Mouse (Mus musculus) kidney, embryonic 16.5 days (tissue): ENCODE data around the gene Cdc42ep4. TPM values are rescaled to one million over a fixed set of nuclear protein-coding genes. Genes with fewer than 3 reads are reported as not detected.

ENCODE experiments used
- ATAC-seq: fragments of 200-750 bp; cut with Nextera tagmentation; 2 replicates; pipeline ENCODE4 v1.8.0; 2017; ENCODE audit warnings: moderate TSS enrichment; ENCODE audit not compliant: low FRiP score, low TSS enrichment
- H3K27ac ChIP-seq: fragments of 300-500 bp; sonication (generic); 2 replicates; pipeline ENCODE4 v1.5.1; 2014; ENCODE audit warnings: low read length
- H3K27me3 ChIP-seq: fragments of 300-500 bp; sonication (generic); 2 replicates; pipeline ENCODE4 v1.6.1; 2014; ENCODE audit warnings: low read length, control low read depth, mixed read lengths; ENCODE audit not compliant: insufficient read depth
- H3K36me3 ChIP-seq: fragments of 300-500 bp; sonication (generic); 2 replicates; pipeline ENCODE4 v1.6.1; 2014; ENCODE audit warnings: low read length, control low read depth, mixed read lengths; ENCODE audit not compliant: insufficient read depth
- H3K4me1 ChIP-seq: fragments of 300-500 bp; sonication (generic); 2 replicates; pipeline ENCODE4 v1.6.1; 2014; ENCODE audit warnings: low read length, control low read depth, mixed read lengths; ENCODE audit not compliant: insufficient read depth
- H3K4me2 ChIP-seq: fragments of 300-500 bp; sonication (generic); replicated peaks from 2 replicates; pipeline ENCODE4 v1.6.1; 2014; ENCODE audit warnings: low read depth, low read length
- H3K4me3 ChIP-seq: fragments of 300-500 bp; sonication (generic); 2 replicates; pipeline ENCODE4 v1.5.1; 2014; ENCODE audit warnings: mild to moderate bottlenecking, low read length
- H3K9ac ChIP-seq: fragments of 300-500 bp; sonication (generic); replicated peaks from 2 replicates; pipeline ENCODE4 v1.6.1; 2014; ENCODE audit warnings: low read length
- H3K9me3 ChIP-seq: fragments of 300-500 bp; sonication (generic); 2 replicates; pipeline ENCODE4 v1.6.1; 2016; ENCODE audit warnings: low read length, control low read depth
- WGBS: fragments of 180-500 bp; shearing (Covaris S2); extraction: QIAGEN DNeasy Blood & Tissue Kit; methylation state at CpG from one replicate; pipeline ENCODE4 v1.1.7; 2014; 5-methylcytosine and 5-hydroxymethylcytosine counted together
- polyA plus RNA-seq: library from polyadenylated mRNA; unstranded; fragments of >200 nt; fragmentation: Nextera tagmentation; extraction: Ambion mirVana; gene quantifications from 2 replicates; pipeline ENCODE4 v1.2.1, GENCODE M21; 2015

Cdc42ep4 gene
- polyA plus RNA-seq, 1 experiment from 2014 or later: 73.9 TPM

DNA sequence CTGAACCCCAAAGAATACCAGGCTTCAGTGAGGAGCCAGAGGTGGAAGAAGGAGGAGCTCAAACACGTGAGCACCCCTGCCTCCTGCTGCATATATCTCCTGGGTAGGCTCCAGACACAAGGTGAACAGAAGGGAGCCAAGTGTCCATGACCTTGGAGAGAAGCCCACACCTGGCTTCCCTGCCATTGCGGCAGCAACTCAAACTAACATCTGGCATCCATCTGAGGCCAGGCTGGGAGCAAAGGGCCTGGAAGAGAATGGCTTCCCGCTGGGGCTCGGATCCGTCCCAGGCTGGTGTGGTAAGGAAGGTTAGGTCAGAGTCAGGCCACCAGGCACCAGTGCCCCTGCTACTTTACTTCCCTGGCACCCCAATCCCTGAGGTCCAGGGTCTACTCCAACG, 23.7 kb downstream of the Cdc42ep4 start:
- no peaks in the 10 kb centered on the region for H3K9me3 ChIP-seq
- ATAC-seq: no peak
- 47% methylated on average over 6 of the region's 6 CpGs for WGBS
- H3K9ac ChIP-seq: peak overlapping the region; percentile 35; the same call in 1 of the 2 replicates
- H3K4me1 ChIP-seq: peaks cover 77% of the 10 kb centered on the region
- H3K36me3 ChIP-seq: peaks cover 33% of the 10 kb centered on the region
- H3K27ac ChIP-seq: peak overlapping the region; percentile 74
- H3K27me3 ChIP-seq: no peaks in the 10 kb centered on the region
- H3K4me3 ChIP-seq: no peak overlapping the region
- no peak overlapping the region for H3K4me2 ChIP-seq

- WGBS: 53% methylated on average over 14 of the region's 14 CpGs
- Histone ChIP-seq H3K36me3 (peaks cover 33% of the 10 kb centered on the region), H3K9me3 (no peaks in the 10 kb centered on the region), H3K4me2 (no peak overlapping the region), H3K27me3 (no peaks in the 10 kb centered on the region), H3K4me3 (no peak overlapping the region), H3K4me1 (peaks cover 76% of the 10 kb centered on the region), H3K9ac (no peak overlapping the region; the same call in 1 of the 2 replicates), H3K27ac (peak overlapping the region; percentile 74)
- no peak for ATAC-seq
Observed at GRCm38 (mm10) chr11:113726994-113727888, 24.4 kb downstream of the Cdc42ep4 start.

DNA sequence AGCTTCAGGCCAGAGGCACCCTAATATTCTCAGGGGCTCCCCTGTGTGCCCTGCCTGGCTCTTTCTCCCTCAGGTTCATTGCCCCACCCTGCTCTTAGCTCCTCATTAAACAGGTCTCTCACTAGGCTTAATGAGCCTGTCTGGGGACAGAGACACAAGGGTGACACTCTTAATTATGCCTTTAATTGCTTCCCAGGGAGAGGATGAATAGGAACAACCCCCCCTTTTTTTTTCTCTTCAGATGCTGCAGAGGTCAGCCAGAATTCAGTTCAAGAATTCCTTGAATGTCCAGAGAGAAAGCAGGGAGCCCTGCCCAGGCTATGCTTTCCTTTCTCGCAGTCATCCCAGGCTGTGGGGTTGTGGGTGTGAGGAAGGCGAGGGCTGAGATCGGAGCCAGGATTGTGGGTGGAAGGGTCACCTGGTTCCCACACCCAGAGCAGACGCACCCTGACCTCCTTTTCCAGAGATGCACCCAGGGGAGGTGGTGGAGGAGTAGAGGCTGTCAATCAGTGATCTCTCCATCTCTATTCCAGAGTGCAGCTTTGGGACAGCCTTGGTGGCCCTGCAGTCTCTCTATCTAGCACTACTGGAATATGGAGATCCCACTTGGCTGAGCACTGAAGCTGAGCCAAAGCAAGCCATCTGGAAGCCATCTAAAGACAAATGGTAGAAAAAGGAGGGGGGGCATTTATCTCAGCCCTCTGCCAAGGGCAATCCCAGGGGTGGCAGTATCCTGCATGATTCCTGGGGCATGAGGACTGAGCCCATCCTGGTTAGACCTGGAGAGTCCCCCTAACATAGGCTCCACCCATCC, 26.2 kb downstream of the Cdc42ep4 start:
- H3K4me2 ChIP-seq: no peak overlapping the region
- H3K9ac ChIP-seq: no peak overlapping the region
- no peak overlapping the region for H3K4me3 ChIP-seq
- no peaks in the 10 kb centered on the region for H3K9me3 ChIP-seq
- 52% methylated on average over 4 of the region's 4 CpGs for WGBS
- H3K4me1 ChIP-seq: peaks cover 60% of the 10 kb centered on the region
- H3K27ac ChIP-seq: peak overlapping the region; percentile 76
- peak; percentile 47 for ATAC-seq
- peaks cover 33% of the 10 kb centered on the region for H3K36me3 ChIP-seq
- no peaks in the 10 kb centered on the region for H3K27me3 ChIP-seq

DNA sequence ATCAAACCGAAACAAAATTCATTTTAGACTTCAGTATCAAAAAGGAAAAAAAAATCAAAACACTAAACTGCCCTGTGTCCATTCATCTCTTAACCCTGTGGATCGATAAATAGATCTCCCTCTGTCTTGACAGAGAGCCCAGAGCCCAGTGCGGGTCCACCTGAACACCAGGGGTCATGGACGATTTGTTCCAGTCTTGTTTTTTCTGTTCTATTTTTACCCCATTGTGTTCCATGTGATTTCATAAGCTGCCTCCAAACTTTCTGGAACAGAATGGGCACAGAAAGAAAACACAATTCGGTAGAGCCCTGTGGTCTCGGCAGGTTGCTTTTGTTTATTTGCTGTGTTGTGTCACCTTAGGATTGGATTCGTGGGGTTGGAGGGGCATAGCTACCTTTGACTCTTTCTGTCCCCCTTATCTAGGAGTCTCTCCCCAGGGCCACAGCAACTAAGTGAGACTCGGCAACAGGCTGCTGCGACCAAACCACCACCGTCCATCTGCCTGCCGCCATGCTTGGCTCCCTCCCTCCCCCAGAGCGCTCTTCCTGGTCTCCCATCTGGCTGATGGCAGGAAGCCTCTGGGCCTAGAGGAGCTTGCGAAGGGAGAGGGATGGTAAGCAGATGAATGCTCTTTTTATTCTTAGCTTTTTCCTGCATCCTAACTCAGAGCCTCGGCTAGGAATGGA, 29.1 kb downstream of the Cdc42ep4 start:
- no peak overlapping the region for H3K4me2 ChIP-seq
- H3K4me1 ChIP-seq: peaks cover 31% of the 10 kb centered on the region
- no peak overlapping the region for H3K4me3 ChIP-seq
- H3K36me3 ChIP-seq: peaks cover 16% of the 10 kb centered on the region; the same call in 1 of the 2 replicates
- no peak for ATAC-seq
- no peaks in the 10 kb centered on the region for H3K9me3 ChIP-seq
- WGBS: 58% methylated on average over 14 of the region's 14 CpGs
- no peak overlapping the region for H3K27ac ChIP-seq
- H3K9ac ChIP-seq: no peak overlapping the region
- H3K27me3 ChIP-seq: no peaks in the 10 kb centered on the region

- Histone ChIP-seq H3K4me3 (no peak overlapping the region), H3K4me2 (no peak overlapping the region), H3K9ac (no peak overlapping the region), H3K27ac (no peak overlapping the region), H3K9me3 (no peaks in the 10 kb centered on the region), H3K4me1 (peaks cover 6% of the 10 kb centered on the region), H3K27me3 (no peaks in the 10 kb centered on the region), H3K36me3 (no peaks in the 10 kb centered on the region)
- ATAC-seq: no peak
- 35% methylated on average over 16 of the region's 16 CpGs for WGBS
Observed at GRCm38 (mm10) chr11:113717767-113718424, 33.8 kb downstream of the Cdc42ep4 start.

DNA sequence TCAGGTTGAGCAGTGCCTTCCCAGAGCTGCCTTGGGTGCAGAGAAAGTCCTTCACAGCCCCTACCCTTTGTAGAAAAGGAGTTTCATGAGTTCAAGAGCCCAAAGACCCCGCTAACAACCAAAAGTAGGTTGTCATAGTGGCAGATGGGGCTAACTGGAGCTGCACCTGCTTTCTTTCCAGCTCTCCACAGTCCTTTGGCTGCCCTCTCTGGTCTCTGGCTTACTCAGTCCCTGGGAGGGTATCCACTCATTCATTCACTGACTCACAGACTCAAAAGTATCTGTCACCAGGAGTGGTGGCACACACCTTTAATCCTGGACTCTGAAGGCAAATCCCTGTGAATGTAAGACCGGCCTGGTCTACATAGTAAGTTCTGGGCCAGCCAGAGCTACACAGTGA, 35.5 kb downstream of the Cdc42ep4 start:
- Histone ChIP-seq H3K4me3 (no peak overlapping the region), H3K9me3 (no peaks in the 10 kb centered on the region), H3K4me1 (no peaks in the 10 kb centered on the region), H3K36me3 (no peaks in the 10 kb centered on the region), H3K27ac (no peak overlapping the region), H3K9ac (no peak overlapping the region), H3K27me3 (no peaks in the 10 kb centered on the region), H3K4me2 (no peak overlapping the region)
- 96% methylated on average over 2 of the region's 2 CpGs for WGBS
- no peak for ATAC-seq

DNA sequence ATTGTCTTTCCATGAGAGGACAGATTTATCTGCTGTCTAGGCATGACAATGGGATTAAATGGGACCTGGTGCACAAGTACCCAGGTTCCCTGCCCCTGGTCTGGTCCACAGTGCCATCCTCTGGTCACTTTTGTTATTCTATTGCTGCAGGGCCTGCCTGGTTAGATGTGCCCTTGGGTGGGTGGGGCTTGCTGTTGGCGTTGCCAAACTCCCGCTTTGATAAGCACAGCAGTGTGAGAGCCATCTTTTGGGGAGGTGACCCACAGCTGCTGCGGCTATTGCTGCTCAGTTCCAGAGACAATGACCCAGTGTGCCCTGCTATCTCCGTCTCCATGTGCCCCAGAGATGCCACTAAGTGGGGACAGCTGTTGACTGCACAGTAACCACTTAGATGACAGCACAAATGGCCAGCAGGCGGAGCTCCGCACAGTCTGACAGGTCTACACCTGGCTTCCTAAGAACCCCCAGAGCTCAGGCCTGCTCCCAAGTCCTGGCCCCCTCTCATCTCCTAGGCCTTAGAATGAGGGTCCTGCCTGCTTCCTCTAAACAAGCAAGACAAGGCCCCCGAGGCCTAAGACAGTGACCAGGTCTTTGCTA, 36.5 kb downstream of the Cdc42ep4 start:
- no peak for ATAC-seq
- WGBS: 72% methylated on average over 7 of the region's 7 CpGs

GRCm38 (mm10) chr11:113711061-113711460, 40.6 kb downstream of the Cdc42ep4 start:
- H3K9ac ChIP-seq: no peak overlapping the region

More for the DNA sequence above, 36.5 kb downstream of the Cdc42ep4 start:
- H3K4me2 ChIP-seq: no peak overlapping the region
- H3K27ac ChIP-seq: no peak overlapping the region
- no peak overlapping the region for H3K9ac ChIP-seq
- H3K27me3 ChIP-seq: no peaks in the 10 kb centered on the region
- no peaks in the 10 kb centered on the region for H3K36me3 ChIP-seq
- peaks cover 9% of the 10 kb centered on the region for H3K4me1 ChIP-seq
- no peaks in the 10 kb centered on the region for H3K9me3 ChIP-seq
- no peak overlapping the region for H3K4me3 ChIP-seq

More at GRCm38 (mm10) chr11:113711061-113711460, 40.6 kb downstream of the Cdc42ep4 start:
- H3K4me1 ChIP-seq: peaks cover 26% of the 10 kb centered on the region
- no peak for ATAC-seq
- peaks cover 2% of the 10 kb centered on the region; the same call in 1 of the 2 replicates for H3K27me3 ChIP-seq
- H3K4me2 ChIP-seq: no peak overlapping the region
- 0 out of 2 replicates have a peak overlapping the region, but pooled peaks have one; percentile 87 for H3K27ac ChIP-seq
- no peaks in the 10 kb centered on the region for H3K36me3 ChIP-seq
- H3K9me3 ChIP-seq: no peaks in the 10 kb centered on the region
- H3K4me3 ChIP-seq: no peak overlapping the region
- 67% methylated on average over 1 of the region's 1 CpGs for WGBS
